Mouse (Mus musculus): ENCODE data around the gene Fbxw20. TPM values are rescaled to one million over a fixed set of nuclear protein-coding genes. Genes with fewer than 3 reads are reported as not detected.
"Not testable (repeated sequence)": the region's sequence is repeated elsewhere in the genome, so short reads cannot be mapped to it uniquely, and the experiment has no call there.

The Fbxw20 gene
- polyA plus RNA-seq (2015; fragmentation: Nextera tagmentation; extraction: Ambion mirVana): not detected in 2 replicates

DNA sequence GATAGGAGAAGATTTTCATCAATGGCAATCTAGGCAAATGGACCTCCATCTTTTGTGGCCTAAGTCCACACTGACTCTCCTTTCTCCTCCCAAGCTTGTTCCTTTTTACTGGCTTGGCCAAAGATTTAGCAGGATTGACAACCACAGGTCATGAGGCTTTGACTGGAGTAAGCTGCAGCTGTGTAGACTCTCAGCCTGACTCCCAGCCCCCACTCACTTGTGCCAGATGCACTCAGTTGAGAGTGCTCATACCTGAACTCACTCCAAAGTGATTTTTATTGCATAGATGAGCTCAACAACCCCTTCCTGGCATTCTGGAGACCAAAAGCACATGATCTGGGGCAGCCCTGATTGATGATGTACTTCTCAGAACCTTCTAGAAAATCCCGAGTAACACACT lies at the start of gene Fbxw20:
Gene Fbxw20, minus strand, starts transcription at position 101 of the 400 bp plus-strand sequence.
- H3K27ac ChIP-seq (ENCODE audit: low read length): no peak within 1 kb of the TSS
- no peaks in the 10 kb centered on the region for H3K27me3 ChIP-seq (ENCODE audit: control insufficient read depth, insufficient read depth, low read length)
- 92% methylated on average over 1 of the region's 1 CpGs for WGBS
- no peak within 1 kb of the TSS for H3K9ac ChIP-seq (ENCODE audit: low read length)
- no peak within 1 kb of the TSS for H3K4me3 ChIP-seq (ENCODE audit: low read length)
- H3K4me2 ChIP-seq (ENCODE audit: low read depth, low read length): no peak within 1 kb of the TSS
- H3K4me1 ChIP-seq (ENCODE audit: control insufficient read depth, insufficient read depth, low read length): no peaks in the 10 kb centered on the region
- no peaks in the 10 kb centered on the region for H3K9me3 ChIP-seq (replicated peaks; ENCODE audit: control insufficient read depth, low read length)
- no peak for ATAC-seq (replicated peaks; ENCODE audit: extremely low read depth, insufficient read depth, low FRiP score)
- no peaks in the 10 kb centered on the region for H3K36me3 ChIP-seq (ENCODE audit: control insufficient read depth, insufficient read depth)

DNA sequence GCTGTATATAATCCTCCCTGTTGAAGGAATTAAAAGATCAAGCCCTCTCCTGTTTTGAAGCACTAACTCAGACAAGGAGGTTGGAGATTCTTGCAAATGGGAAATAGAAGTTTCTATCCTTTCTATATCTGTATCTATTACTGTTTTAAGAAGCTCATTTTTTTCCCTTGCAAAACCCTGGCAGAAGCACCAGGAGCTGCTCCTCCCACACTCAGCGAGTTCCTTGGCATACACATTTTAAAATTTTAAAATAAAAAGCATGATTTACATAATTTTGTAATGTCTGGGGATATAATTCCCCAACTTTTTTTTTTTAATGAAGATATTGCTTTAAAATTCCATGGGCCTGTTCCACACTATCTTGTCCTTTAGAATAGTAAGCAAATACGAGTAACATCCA lies 28.5 kb upstream of the Fbxw20 start:
- no peak overlapping the region for H3K9ac ChIP-seq (ENCODE audit: low read length)
- no peaks in the 10 kb centered on the region for H3K9me3 ChIP-seq (replicated peaks; ENCODE audit: control insufficient read depth, low read length)
- no peak for ATAC-seq (replicated peaks; ENCODE audit: extremely low read depth, insufficient read depth, low FRiP score)
- H3K36me3 ChIP-seq (ENCODE audit: control insufficient read depth, insufficient read depth): no peaks in the 10 kb centered on the region
- no peak overlapping the region for H3K4me2 ChIP-seq (ENCODE audit: low read depth, low read length)
- H3K4me1 ChIP-seq (ENCODE audit: control insufficient read depth, insufficient read depth, low read length): no peaks in the 10 kb centered on the region
- H3K27ac ChIP-seq (ENCODE audit: low read length): no peak overlapping the region
- no peak overlapping the region for H3K4me3 ChIP-seq (ENCODE audit: low read length)
- H3K27me3 ChIP-seq (ENCODE audit: control insufficient read depth, insufficient read depth, low read length): no peaks in the 10 kb centered on the region
- 53% methylated on average over 2 of the region's 2 CpGs for WGBS

DNA sequence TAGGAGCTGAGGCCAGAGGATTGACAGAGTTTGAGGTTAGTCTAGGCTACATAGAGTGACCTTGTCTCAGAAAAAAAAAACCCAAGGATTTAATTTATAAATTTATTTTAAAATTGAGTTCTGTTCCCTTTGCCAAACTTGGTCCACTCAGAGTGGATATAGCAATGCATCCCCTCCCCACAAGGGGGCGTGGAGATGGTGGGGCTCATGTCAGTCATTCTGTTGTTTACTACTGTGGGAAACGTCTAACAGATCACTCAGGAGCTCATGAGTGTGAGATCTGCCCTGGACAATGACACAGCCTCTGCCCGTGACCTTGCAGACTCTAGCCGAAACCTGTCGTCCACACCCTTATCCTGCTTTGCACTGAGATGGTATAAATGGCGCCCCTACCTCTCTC lies 16.1 kb downstream of the Fbxw20 start:
- Histone ChIP-seq H3K36me3 (ENCODE audit: control insufficient read depth, insufficient read depth) (no peaks in the 10 kb centered on the region), H3K9ac (ENCODE audit: low read length) (no peak overlapping the region), H3K27me3 (ENCODE audit: control insufficient read depth, insufficient read depth, low read length) (no peaks in the 10 kb centered on the region), H3K4me3 (ENCODE audit: low read length) (no peak overlapping the region), H3K4me2 (ENCODE audit: low read depth, low read length) (no peak overlapping the region), H3K9me3 (replicated peaks; ENCODE audit: control insufficient read depth, low read length) (no peaks in the 10 kb centered on the region), H3K27ac (ENCODE audit: low read length) (no peak overlapping the region), H3K4me1 (ENCODE audit: control insufficient read depth, insufficient read depth, low read length) (no peaks in the 10 kb centered on the region)
- WGBS: 62% methylated on average over 6 of the region's 6 CpGs
- no peak for ATAC-seq (replicated peaks; ENCODE audit: extremely low read depth, insufficient read depth, low FRiP score)

DNA sequence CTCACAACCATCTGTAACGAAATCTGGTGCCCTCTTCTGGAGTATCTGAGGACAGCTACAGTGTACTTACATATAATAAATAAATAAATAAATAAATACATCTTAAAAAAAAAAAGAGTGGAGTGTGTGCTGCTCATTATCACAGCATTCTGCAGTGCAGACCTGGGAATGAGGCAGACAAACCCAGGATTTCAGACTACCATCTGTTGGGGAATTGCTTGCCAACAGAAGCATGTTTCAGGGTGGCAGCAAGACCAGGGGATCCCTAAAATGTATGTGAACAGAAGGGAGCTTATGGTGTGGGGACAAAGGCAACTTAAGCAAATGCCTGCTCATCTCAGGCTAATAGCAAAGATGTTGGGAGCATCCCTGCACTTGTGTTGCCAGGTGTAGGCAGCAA lies 33.2 kb downstream of the Fbxw20 start:
- H3K27ac ChIP-seq (ENCODE audit: low read length); H3K4me3 ChIP-seq (ENCODE audit: low read length); H3K9ac ChIP-seq (ENCODE audit: low read length); H3K36me3 ChIP-seq (ENCODE audit: control insufficient read depth, insufficient read depth); H3K27me3 ChIP-seq (ENCODE audit: control insufficient read depth, insufficient read depth, low read length); H3K9me3 ChIP-seq (replicated peaks; ENCODE audit: control insufficient read depth, low read length); ATAC-seq (replicated peaks; ENCODE audit: extremely low read depth, insufficient read depth, low FRiP score); H3K4me2 ChIP-seq (ENCODE audit: low read depth, low read length); H3K4me1 ChIP-seq (ENCODE audit: control insufficient read depth, insufficient read depth, low read length): not testable (repeated sequence)
- 64% methylated on average over 1 of the region's 1 CpGs for WGBS

DNA sequence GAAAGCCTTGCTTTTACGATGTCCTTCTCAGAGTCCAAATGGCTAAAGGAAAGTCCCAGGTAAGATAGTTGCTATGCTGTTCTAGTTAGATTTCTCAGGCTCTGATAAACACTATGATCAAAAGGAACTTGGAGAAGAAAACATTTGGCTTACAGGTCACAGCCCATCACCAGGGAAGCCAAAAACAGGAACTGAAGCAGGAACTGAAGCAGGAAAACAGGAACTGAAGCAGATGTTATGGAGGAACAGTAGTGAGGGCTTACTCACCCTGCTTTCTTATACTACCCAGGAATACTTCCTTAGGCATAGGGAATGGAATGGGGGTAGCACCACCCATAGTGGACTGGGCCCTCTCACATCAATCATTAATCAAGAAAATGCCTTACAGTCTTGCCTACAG lies 34.2 kb downstream of the Fbxw20 start:
- H3K9ac ChIP-seq (ENCODE audit: low read length): no peak overlapping the region
- no peaks in the 10 kb centered on the region for H3K9me3 ChIP-seq (replicated peaks; ENCODE audit: control insufficient read depth, low read length)
- H3K4me3 ChIP-seq (ENCODE audit: low read length): no peak overlapping the region
- no peak for ATAC-seq (replicated peaks; ENCODE audit: extremely low read depth, insufficient read depth, low FRiP score)
- no peaks in the 10 kb centered on the region for H3K27me3 ChIP-seq (ENCODE audit: control insufficient read depth, insufficient read depth, low read length)
- 85% methylated on average over 1 of the region's 1 CpGs for WGBS
- H3K4me1 ChIP-seq (ENCODE audit: control insufficient read depth, insufficient read depth, low read length): no peaks in the 10 kb centered on the region
- no peak overlapping the region for H3K4me2 ChIP-seq (ENCODE audit: low read depth, low read length)
- no peaks in the 10 kb centered on the region for H3K36me3 ChIP-seq (ENCODE audit: control insufficient read depth, insufficient read depth)
- no peak overlapping the region for H3K27ac ChIP-seq (ENCODE audit: low read length)

DNA sequence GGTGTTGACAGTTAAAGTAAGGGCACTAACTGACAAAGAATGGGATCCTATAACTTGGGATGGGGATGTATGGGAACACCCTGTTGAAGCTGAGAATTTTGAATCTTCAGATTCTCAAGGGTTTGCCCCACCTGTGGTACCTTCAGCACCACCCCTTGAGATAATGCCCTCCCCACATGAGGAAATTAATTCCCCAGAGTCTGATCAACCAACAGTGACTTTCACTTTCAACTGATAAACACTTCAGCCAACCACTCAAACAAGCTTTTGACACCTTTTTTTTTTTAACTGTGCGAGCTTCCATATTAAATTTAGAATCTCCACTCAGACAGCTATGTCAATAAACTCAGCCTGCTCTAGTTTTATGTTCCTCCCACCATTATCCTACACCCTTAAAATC lies 35.2 kb downstream of the Fbxw20 start:
- 18% methylated on average over 1 of the region's 1 CpGs for WGBS
- no peaks in the 10 kb centered on the region for H3K36me3 ChIP-seq (ENCODE audit: control insufficient read depth, insufficient read depth)
- ATAC-seq (replicated peaks; ENCODE audit: extremely low read depth, insufficient read depth, low FRiP score): no peak
- H3K9me3 ChIP-seq (replicated peaks; ENCODE audit: control insufficient read depth, low read length): no peaks in the 10 kb centered on the region
- no peak overlapping the region for H3K4me3 ChIP-seq (ENCODE audit: low read length)
- H3K4me1 ChIP-seq (ENCODE audit: control insufficient read depth, insufficient read depth, low read length): no peaks in the 10 kb centered on the region
- no peak overlapping the region for H3K4me2 ChIP-seq (ENCODE audit: low read depth, low read length)
- no peaks in the 10 kb centered on the region for H3K27me3 ChIP-seq (ENCODE audit: control insufficient read depth, insufficient read depth, low read length)
- no peak overlapping the region for H3K27ac ChIP-seq (ENCODE audit: low read length)
- H3K9ac ChIP-seq (ENCODE audit: low read length): no peak overlapping the region

DNA sequence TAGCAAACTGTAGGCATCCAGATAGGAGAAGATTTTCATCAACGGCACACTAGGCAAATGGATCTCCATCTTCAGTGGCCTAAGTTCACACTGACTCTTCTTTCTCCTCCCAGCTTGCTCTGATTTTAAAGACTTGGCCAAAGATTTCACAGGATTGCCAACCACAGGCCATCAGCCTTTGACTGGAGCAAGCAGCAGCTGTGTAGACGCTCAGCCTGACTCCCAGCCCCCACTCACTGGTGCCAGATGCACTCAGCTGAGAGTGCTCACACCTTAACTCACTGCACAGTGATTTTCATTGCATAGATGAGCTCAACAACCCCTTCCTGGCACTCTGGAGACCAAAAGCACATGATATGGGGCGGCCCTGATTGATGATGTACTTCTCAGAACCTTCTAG lies 38.7 kb downstream of the Fbxw20 start, which contains the start of gene Fbxw13:
Gene Fbxw13, minus strand, starts transcription at position 101 of the 400 bp plus-strand sequence.
- H3K9me3 ChIP-seq (replicated peaks; ENCODE audit: control insufficient read depth, low read length); H3K4me3 ChIP-seq (ENCODE audit: low read length); ATAC-seq (replicated peaks; ENCODE audit: extremely low read depth, insufficient read depth, low FRiP score); H3K27ac ChIP-seq (ENCODE audit: low read length); H3K9ac ChIP-seq (ENCODE audit: low read length); H3K36me3 ChIP-seq (ENCODE audit: control insufficient read depth, insufficient read depth); H3K4me1 ChIP-seq (ENCODE audit: control insufficient read depth, insufficient read depth, low read length); H3K27me3 ChIP-seq (ENCODE audit: control insufficient read depth, insufficient read depth, low read length); H3K4me2 ChIP-seq (ENCODE audit: low read depth, low read length): not testable (repeated sequence)
- 64% methylated on average over 3 of the region's 3 CpGs for WGBS

DNA sequence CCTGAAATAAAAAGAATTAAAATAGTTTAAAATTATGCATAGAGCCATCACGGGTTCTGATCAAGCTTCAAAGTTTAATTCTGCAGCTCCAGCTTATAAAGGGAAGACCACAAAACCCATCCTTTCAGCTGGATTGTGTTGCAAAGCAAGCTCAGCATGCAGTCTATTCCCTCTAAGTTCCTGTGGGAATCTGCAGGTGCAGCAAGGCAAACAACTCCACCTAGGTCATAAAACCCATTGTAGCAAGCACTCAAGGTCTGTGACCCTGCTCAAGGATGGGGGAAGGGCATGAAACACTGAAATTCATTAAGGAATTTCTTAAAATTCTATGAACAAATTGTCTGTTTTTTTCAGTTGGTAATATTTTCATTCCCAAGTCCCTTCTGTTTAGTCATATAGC lies 57.3 kb downstream of the Fbxw20 start:
- Histone ChIP-seq H3K9ac (ENCODE audit: low read length) (no peak overlapping the region), H3K27me3 (ENCODE audit: control insufficient read depth, insufficient read depth, low read length) (no peaks in the 10 kb centered on the region), H3K4me3 (ENCODE audit: low read length) (no peak overlapping the region), H3K4me1 (ENCODE audit: control insufficient read depth, insufficient read depth, low read length) (no peaks in the 10 kb centered on the region), H3K9me3 (replicated peaks; ENCODE audit: control insufficient read depth, low read length) (peaks cover 2% of the 10 kb centered on the region), H3K27ac (ENCODE audit: low read length) (no peak overlapping the region), H3K36me3 (ENCODE audit: control insufficient read depth, insufficient read depth) (no peaks in the 10 kb centered on the region), H3K4me2 (ENCODE audit: low read depth, low read length) (no peak overlapping the region)
- no peak for ATAC-seq (replicated peaks; ENCODE audit: extremely low read depth, insufficient read depth, low FRiP score)
- WGBS: 58% methylated on average over 1 of the region's 1 CpGs

DNA sequence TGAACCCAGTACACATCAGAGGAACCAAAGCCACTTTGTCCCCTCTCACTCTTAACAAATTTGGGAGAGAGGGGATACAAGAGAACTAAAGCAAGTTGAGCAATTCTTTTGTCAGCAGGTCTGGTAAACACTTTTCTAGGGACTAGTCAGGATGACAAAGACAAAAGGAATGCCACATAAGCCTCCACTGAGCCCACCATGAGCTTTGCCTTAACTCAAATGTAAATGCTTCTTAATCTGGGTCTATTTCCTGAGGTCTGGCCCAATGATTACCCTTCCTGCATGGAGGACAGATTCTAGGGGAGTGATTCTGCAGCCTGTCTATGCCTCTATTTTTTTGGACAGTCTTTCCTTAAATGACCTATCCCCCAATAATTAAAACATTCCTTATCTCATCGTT lies 58.3 kb downstream of the Fbxw20 start:
- Histone ChIP-seq H3K36me3 (ENCODE audit: control insufficient read depth, insufficient read depth) (no peaks in the 10 kb centered on the region), H3K27me3 (ENCODE audit: control insufficient read depth, insufficient read depth, low read length) (no peaks in the 10 kb centered on the region), H3K9ac (ENCODE audit: low read length) (no peak overlapping the region), H3K4me2 (ENCODE audit: low read depth, low read length) (no peak overlapping the region), H3K4me1 (ENCODE audit: control insufficient read depth, insufficient read depth, low read length) (no peaks in the 10 kb centered on the region), H3K27ac (ENCODE audit: low read length) (no peak overlapping the region), H3K4me3 (ENCODE audit: low read length) (no peak overlapping the region), H3K9me3 (replicated peaks; ENCODE audit: control insufficient read depth, low read length) (peaks cover 2% of the 10 kb centered on the region)
- 83% methylated on average over 1 of the region's 1 CpGs for WGBS
- no peak for ATAC-seq (replicated peaks; ENCODE audit: extremely low read depth, insufficient read depth, low FRiP score)

Measured in heart, embryonic 16.5 days (tissue).